Comparison of ENCODE assay signal across 16 mouse cellular contexts in genomic region chr9:112744616-112745015, GRCm38 (mm10).
"Had no signal": no experiment of that assay in that cellular context is flagged by ENCODE, and none has a peak within 500 bp of the region (broad histone marks: within the 10 kb centered on the region; RNA-seq: fewer than 3 reads in every experiment).

No protein-coding gene starts in this region.

- H3K4me3 ChIP-seq: intestine, embryonic 15.5 days; limb, embryonic 10.5 days; liver, embryonic 13.5 days; lung, embryonic 15.5 days; megakaryocyte, embryonic 14.5 days; midbrain, embryonic 15.5 days; neural tube, embryonic 12.5 days had no signal

- ATAC-seq: intestine, embryonic 15.5 days; liver, postnatal 0 days; midbrain, embryonic 15.5 days had no signal

- H3K27ac ChIP-seq: intestine, embryonic 15.5 days; limb, embryonic 10.5 days; liver, embryonic 13.5 days; lung, embryonic 15.5 days; macrophage; midbrain, embryonic 15.5 days; neural tube, embryonic 12.5 days; stomach, postnatal 0 days had no signal

- DNase-seq: kidney, adult 18-20 months; kidney, postnatal 10 days; kidney, postnatal 4 days; liver, embryonic 13.5 days; liver, postnatal 0 days; lung, postnatal 14 days; retina, postnatal 1 day; thymus, postnatal 4 days had no signal
